Mouse (Mus musculus) frontal cortex, adult 2 months (tissue): ENCODE measurements around the gene Rnf144b. TPM values are rescaled to one million over a fixed set of nuclear protein-coding genes. Genes with fewer than 3 reads are reported as not detected.
A peak's percentile ranks its signal among the peaks of the same experiment; 100 is the strongest.

Source experiments
- DNase-seq, 2 experiments: peaks; one replicate each; pipeline ENCODE4 v3.0.0; 2022; ENCODE audit warnings: low spot score in 1 of 2; ENCODE audit errors: extremely low spot score in 1 of 2
- polyA plus RNA-seq: library from polyadenylated mRNA; depleted of rRNA; stranded (reverse); fragments of >200 nt; gene quantifications from 2 replicates; pipeline ENCODE4 v1.2.3, GENCODE M21; 2012

Gene Rnf144b
- polyA plus RNA-seq, 1 experiment = 9.7 TPM

DNA sequence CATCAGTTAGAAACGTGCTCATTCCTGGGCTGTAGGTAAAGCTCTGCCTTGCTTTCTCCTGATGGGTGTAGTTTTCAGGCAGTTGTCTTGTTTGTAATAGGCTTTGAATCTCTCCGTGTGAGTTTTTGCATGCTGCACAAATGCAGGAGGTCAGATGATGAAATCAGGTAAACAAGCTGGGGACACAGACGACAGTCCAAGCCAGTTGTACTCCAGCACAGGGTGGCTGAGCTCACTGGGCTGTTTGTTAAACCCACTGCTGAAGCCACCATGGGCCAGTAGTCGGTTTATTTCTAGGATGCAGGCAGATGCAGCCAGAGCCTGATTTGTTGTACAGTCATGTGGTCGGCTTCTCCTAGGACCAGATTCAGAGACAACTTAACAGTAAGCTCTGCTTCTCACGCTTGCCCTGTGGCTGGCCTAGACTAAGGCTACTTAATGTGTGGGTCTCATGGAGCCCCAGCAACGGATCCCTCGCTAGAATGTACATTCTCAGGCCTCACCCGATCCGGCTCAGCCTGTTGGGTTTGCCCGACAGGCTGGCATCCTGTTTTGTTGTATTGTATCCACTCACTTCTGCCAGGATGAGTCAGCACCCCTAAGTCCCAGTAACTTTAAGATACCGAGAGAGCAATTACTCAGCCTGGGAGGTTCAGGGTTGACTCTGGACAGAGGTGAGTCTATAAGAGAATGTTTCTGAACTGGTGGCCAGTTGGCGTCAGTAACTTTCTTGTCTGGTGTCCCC lies 48.5 kb downstream of the Rnf144b start:
- no peak for DNase-seq

GRCm38 (mm10) chr13:47172891-47173290 lies 50.4 kb downstream of the Rnf144b start:
- no peak for DNase-seq

DNA sequence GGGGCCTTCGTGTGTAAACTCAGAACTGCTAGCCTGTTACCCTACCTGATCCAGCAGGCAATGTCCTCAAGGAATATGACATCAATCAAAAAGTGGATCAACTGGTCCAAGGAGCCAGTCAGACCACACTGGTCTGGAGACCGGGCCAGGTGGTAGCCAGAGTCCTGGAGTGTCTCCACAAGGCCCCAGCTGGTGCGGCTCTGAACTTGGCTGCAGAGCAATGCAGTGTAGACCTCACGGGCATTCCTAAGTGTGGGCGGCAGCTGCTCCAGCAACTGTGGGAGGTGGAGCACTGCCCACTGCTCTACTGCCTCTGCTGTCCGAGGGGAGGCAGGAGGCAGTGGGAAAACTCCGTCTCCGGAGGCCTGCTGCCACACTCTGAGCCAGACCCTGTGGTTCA lies 55.7 kb downstream of the Rnf144b start:
- no peak for DNase-seq

GRCm38 (mm10) chr13:47180776-47181175 lies 58.3 kb downstream of the Rnf144b start:
- DNase-seq = no peak

DNA sequence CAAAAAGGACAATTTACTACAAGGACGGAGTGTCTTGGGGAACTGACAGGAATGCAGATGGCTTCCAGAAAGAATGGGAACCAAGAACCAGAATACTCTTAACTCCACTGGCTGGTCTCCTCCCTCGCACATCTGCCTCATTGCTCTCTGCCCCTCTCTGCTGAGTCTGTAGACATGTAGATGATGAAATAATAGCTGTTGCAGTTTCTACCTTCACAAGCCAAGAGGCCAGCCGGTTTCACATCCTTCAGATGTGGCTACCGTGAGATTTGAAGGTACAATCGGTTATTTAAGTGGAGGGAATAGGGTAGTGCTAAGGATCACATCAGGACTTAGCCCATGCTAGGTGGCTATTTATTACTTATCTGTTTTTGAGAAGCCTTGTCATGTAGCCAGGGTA lies 59.9 kb downstream of the Rnf144b start:
- no peak for DNase-seq

DNA sequence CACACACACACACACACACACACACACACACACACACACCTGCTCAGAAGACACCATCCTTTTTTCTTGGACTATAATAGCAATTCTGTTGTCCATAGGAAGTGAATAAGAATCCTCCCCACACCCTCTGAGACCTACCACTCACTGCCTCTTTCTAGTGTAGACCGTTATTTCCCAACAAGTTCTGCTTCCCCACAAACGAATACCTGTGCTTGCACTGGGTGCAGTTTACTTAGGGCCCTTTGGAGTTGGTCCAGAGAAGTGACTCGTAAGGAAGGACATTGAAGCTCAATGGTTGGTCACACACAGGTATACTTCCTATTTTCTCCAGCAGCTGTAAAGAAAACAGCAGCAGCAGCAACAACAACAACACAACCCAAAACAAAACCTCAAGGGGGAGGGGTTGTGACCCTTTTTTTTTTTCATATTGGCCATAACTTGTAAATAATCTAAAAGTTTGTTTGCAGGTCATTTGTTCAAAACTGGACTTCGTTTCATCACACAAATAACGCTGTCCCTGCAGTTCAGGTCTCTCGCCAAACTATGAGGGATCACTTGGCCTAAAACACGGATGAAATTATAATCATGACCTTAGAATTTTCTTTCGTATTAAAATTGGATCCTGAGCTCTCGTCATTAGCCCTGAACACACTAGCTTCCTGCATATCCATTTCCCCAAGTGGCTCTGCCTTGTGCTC lies 60.7 kb downstream of the Rnf144b start:
- no peak for DNase-seq

- DNase-seq = peak; percentile 29 to 75
These were observed 61.3 kb downstream of the Rnf144b start for GRCm38 (mm10) chr13:47183771-47184170.

- no peak for DNase-seq
These were observed 65.4 kb downstream of the Rnf144b start for GRCm38 (mm10) chr13:47187836-47188235.

DNA sequence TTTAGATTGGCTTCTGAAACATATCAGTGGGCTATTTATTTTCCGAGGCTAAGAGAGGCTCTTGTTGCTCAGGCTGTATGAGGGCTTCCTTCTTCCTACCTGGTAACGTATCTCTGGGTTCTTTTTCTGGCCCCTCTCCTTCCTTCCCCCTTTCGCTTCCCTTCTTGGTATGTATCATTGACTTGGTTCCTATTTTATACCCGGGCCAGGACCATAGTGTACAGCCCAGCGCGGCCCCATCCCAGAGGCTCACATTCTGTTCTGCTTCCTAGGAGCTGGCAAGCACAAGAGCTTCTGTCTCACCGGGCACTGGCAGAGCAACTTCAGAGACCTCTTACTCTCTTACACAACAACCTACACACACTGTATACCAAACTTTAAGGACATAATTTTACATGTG lies 67.5 kb downstream of the Rnf144b start:
- no peak for DNase-seq

DNA sequence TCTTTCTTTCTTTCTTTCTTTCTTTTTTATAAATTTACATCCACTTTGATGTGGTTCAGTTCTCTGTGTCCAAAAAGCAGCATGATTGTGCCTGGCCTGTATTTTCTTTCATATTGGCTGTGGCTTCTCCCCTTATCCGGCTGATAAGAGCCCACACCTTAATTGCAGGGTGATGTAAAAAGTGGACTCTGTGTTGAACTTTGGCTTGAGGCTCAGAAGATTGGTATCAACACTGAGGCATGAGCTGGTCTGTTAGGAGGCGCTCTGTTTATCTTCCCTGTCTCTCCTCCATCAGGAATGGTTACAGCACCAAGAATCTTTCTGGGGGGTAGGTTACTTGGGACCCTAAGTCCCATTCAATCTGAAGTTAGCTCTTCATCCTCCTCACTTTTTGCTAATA lies 69.7 kb downstream of the Rnf144b start:
- DNase-seq = no peak

GRCm38 (mm10) chr13:47192771-47193170 lies 70.3 kb downstream of the Rnf144b start:
- DNase-seq = no peak

DNA sequence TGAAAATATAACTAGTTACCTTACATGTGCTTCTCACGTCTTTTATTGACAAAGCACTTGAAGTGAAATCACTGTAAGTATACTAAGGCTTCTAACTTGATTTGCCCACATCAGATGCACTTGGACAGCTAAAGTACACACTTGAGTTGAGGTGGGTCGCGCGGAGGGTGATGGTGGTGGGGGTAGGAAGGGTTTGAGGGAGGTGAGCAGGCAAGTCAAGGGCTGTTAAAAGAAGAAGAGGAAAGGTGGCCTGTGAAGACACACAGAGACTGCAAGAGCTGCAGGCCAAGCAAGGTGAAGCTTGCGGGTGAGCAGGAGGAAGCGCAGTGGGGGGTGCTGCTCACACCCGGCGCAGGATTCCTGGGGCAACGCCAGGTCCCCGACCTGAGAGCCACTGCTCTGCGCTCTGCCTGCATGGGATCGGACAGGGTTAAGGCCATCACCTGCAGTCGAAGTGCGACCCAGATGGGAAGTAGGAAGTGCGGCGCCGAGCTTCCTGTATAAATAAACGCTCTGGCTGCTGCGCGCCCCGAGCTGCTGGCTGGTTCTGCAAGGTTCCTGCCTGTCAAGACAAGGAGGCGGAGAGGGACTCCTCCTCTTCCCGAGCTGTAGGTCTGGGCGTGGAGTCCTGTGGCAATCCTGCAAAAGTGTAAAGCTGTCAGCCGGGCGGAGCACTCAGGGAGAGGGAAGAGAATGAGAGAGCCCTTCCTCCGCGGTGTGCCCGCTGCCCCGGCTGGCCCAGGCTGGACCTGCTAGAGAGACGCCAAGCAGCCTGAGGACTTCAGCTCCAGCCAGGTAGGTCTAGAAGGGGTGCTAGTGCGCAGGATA lies 71.1 kb downstream of the Rnf144b start:
- DNase-seq = peak; percentile 42 to 72

DNA sequence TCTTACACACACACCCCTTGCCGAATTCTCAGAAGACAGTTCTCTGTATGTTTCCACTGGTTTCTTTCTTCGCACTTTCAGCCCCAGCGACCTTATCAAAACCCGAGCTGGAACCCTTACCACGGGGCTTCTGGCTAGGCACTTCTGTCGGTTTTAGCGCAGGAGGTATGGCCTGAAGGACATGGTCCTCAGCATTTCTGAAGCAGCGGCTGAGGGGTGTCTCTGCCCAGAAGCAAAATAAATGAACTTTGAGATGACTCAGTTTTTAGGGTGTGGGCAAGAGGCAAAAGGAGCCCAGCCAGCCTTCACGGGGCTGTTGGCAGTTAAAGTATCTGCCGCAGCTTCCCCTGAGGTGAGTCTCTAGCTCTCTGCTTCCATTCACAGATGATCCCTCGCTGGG lies 72.2 kb downstream of the Rnf144b start:
- no peak for DNase-seq

DNA sequence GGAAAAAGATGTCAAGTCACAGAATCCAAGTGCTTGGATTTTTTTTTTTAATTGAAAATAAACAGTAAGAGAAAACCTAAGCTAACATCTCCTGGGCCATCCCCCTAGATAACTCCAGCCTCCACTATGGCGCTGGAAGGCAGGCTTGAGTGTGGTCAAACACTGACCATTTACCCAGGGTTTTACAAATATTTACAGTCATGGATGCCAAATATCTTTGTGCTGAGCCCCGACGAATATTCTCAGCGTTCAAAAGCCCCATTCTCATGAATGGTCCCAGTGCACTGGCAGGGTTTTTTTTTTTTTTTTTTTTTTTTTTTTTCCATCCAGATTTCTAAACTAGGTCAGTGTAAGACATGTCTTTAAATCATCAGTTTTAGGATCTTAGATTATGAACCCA lies 73.0 kb downstream of the Rnf144b start:
- no peak for DNase-seq

GRCm38 (mm10) chr13:47200011-47200670 lies 77.7 kb downstream of the Rnf144b start:
- DNase-seq = no peak

DNA sequence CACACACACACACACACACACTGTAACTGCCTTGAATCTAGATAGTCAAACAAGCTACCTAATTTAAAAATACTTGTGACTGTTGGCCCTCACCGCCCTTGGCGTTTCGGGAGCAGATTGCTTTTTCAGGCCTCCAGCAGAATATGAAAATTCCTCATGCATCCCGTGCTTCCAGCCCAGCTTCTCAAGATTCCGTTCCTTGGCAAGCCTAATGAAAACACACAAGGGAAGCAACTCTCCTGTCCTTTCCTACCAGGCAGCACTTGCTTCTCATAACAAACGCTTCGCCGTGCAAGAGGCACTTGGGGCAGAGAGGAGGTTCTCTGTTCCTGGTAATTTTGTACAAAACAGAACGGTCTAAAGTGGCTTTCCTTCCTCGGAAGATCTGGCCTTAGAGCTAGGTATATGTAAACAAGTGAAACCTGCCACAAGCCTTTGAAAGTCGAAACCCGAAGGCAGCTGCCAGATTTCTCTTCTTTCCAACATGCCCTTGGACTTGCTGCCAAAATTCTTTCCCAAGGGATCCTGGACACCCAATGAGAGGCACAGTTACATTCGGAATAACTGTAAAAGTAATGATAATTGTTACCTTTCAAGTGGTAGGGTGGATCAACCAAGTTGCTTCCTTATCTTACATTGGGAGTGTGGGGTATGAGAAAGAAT lies 79.6 kb downstream of the Rnf144b start:
- DNase-seq = no peak

DNA sequence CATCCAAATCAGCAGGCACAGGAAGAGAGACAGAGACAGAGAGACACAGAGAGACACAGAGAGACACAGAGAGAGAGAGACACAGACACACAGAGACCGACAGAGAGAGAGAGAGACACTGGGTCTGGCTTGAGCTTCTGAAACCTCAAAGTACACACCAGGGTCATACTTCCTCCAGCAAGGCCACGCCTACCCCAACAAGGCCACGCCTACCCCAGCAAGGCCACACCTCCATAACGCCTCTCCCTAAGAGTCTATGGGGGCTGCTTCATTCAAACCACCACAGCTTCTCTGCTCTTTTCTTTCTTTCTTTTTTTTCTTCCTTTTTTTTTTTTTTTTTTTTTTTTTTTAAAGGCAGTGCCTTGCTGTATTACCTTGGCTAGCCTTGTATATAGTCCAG lies 88.0 kb downstream of the Rnf144b start:
- no peak for DNase-seq

- no peak for DNase-seq
These were observed 88.5 kb downstream of the Rnf144b start for GRCm38 (mm10) chr13:47210992-47211391.

DNA sequence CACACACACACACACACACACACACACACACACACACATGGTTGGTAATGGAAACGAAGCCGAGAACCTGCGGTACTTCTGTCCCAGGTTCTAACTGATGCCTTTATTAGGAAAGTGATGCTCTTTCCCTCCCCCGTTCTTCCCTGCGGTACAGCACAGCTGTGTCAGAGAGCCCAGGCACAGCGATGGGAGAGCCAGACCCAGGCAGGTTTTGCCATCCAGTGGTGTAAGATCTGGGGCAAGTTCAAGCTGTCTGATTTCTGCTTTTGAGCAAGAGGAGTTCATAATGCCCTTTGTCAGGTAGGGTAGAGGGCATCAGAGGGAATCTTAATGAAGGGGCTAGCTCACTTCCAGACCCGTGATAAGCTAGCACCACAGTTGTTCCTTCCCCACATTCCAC lies 89.1 kb downstream of the Rnf144b start:
- DNase-seq = no peak

DNA sequence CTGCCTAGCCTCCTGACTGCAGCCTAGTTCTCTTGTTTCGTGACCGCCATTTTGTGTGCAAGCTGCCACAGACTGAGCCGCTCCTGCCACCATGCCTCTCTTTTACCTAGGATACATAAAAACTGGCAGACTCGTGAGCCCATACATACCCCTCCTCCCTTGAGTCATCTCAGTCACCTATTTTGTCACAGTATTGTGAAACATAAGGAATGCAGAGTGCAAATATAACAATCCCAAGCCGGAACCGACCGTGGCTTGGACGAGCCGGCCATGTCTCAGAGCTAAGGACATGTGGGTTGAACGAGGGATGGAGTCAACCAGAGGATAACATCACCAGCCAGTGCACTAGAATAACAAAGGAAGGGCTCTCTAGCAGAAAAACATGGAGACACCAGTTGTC lies 91.4 kb downstream of the Rnf144b start:
- DNase-seq = no peak
